Mouse (Mus musculus) heart, embryonic 13.5 days (tissue): Measurements from ENCODE around the gene Cfap52. TPM values are rescaled to one million over a fixed set of nuclear protein-coding genes. Genes with fewer than 3 reads are reported as not detected.
A peak's percentile ranks its signal among the peaks of the same experiment; 100 is the strongest.

Experiments used
- ATAC-seq: fragments of 200-750 bp; cut with Nextera tagmentation; 2 replicates; pipeline ENCODE4 v1.8.0; 2017; ENCODE audit warnings: moderate TSS enrichment; ENCODE audit not compliant: insufficient number of reproducible peaks, low FRiP score, low TSS enrichment; ENCODE audit errors: extremely low read depth
- H3K27ac ChIP-seq: fragments of 300-500 bp; sonication (generic); replicated peaks from 2 replicates; pipeline ENCODE4 v1.5.1; 2015; ENCODE audit warnings: moderate library complexity, mild to moderate bottlenecking, inconsistent platforms
- H3K27me3 ChIP-seq: fragments of 300-500 bp; sonication (generic); replicated peaks from 2 replicates; pipeline ENCODE4 v1.6.1; 2015; ENCODE audit warnings: mild to moderate bottlenecking, inconsistent platforms
- H3K36me3 ChIP-seq: fragments of 300-500 bp; sonication (generic); 2 replicates; pipeline ENCODE4 v1.6.1; 2015; ENCODE audit warnings: mild to moderate bottlenecking, inconsistent platforms
- H3K4me1 ChIP-seq: fragments of 300-500 bp; sonication (generic); 2 replicates; pipeline ENCODE4 v1.6.1; 2015; ENCODE audit warnings: inconsistent platforms
- H3K4me2 ChIP-seq: fragments of 300-500 bp; sonication (generic); 2 replicates; pipeline ENCODE4 v1.6.1; 2015; ENCODE audit warnings: inconsistent platforms, mild to moderate bottlenecking, moderate library complexity
- H3K4me3 ChIP-seq: fragments of 300-500 bp; sonication (generic); 2 replicates; pipeline ENCODE4 v1.5.1; 2015; ENCODE audit warnings: moderate library complexity, mild to moderate bottlenecking, inconsistent platforms
- H3K9ac ChIP-seq: fragments of 300-500 bp; sonication (generic); 2 replicates; pipeline ENCODE4 v1.6.1; 2015; ENCODE audit warnings: inconsistent platforms, mild to moderate bottlenecking, moderate library complexity
- H3K9me3 ChIP-seq: fragments of 300-500 bp; sonication (generic); 2 replicates; pipeline ENCODE4 v1.6.1; 2016; ENCODE audit warnings: inconsistent platforms
- WGBS: fragments of 180-500 bp; shearing (Covaris S2); methylation state at CpG from one replicate; pipeline ENCODE4 v1.1.7; 2015; ENCODE audit warnings: mixed read lengths; 5-methylcytosine and 5-hydroxymethylcytosine counted together
- polyA plus RNA-seq: library from polyadenylated mRNA; unstranded; fragments of >200 nt; fragmentation: Nextera tagmentation; extraction: Ambion mirVana; gene quantifications from 2 replicates; pipeline ENCODE4 v1.2.1, GENCODE M21; 2015

The Cfap52 gene
- polyA plus RNA-seq, result 0.29 and 0.33 TPM in 2 replicates

- no peak for ATAC-seq
Measured at GRCm38 (mm10) chr11:67965242-67965883, at the start of gene Cfap52. Cfap52 (minus strand) TSS chr11:67965651.

GRCm38 (mm10) chr11:68012207-68012606 is 46.8 kb upstream of the Cfap52 start:
- H3K27me3 ChIP-seq, result no peaks in the 10 kb centered on the region
- H3K4me1 ChIP-seq, result no peaks in the 10 kb centered on the region
- WGBS, result 73% methylated on average over 7 of the region's 7 CpGs
- no peaks in the 10 kb centered on the region for H3K9me3 ChIP-seq
- no peak overlapping the region for H3K9ac ChIP-seq
- H3K4me2 ChIP-seq, result no peak overlapping the region
- no peak for ATAC-seq
- H3K4me3 ChIP-seq, result no peak overlapping the region
- H3K27ac ChIP-seq, result no peak overlapping the region
- H3K36me3 ChIP-seq, result 0 out of 2 replicates have a peak, but pooled peaks cover 8% of the 10 kb centered on the region

More at GRCm38 (mm10) chr11:67965242-67965883, at the start of gene Cfap52:
- Histone ChIP-seq H3K9me3 (no peaks in the 10 kb centered on the region), H3K4me1 (peaks cover 23% of the 10 kb centered on the region), H3K4me3 (peak within 1 kb of the TSS; percentile 77), H3K9ac (peak within 1 kb of the TSS; percentile 88), H3K4me2 (peak within 1 kb of the TSS; percentile 97), H3K27me3 (no peaks in the 10 kb centered on the region), H3K36me3 (peaks cover 7% of the 10 kb centered on the region), H3K27ac (peak within 1 kb of the TSS; percentile 39; the same call in 1 of the 2 replicates)
- WGBS, result 5% methylated on average over 15 of the region's 15 CpGs

GRCm38 (mm10) chr11:68009377-68009776 is 43.9 kb upstream of the Cfap52 start:
- WGBS, result 71% methylated on average over 5 of the region's 5 CpGs
- no peak for ATAC-seq
- Histone ChIP-seq H3K4me3 (no peak overlapping the region), H3K4me1 (peaks cover 13% of the 10 kb centered on the region), H3K9ac (no peak overlapping the region), H3K36me3 (no peaks in the 10 kb centered on the region), H3K27me3 (no peaks in the 10 kb centered on the region), H3K27ac (no peak overlapping the region), H3K4me2 (no peak overlapping the region), H3K9me3 (no peaks in the 10 kb centered on the region)

- H3K27me3 ChIP-seq, result no peaks in the 10 kb centered on the region
- H3K4me1 ChIP-seq, result peaks cover 13% of the 10 kb centered on the region
- H3K27ac ChIP-seq, result no peak overlapping the region
- ATAC-seq, result no peak
- H3K4me3 ChIP-seq, result no peak overlapping the region
- H3K9ac ChIP-seq, result no peak overlapping the region
- H3K36me3 ChIP-seq, result no peaks in the 10 kb centered on the region
- WGBS, result 65% methylated on average over 6 of the region's 6 CpGs
- H3K9me3 ChIP-seq, result no peaks in the 10 kb centered on the region
- no peak overlapping the region for H3K4me2 ChIP-seq
Measured at GRCm38 (mm10) chr11:68007645-68008044, 42.2 kb upstream of the Cfap52 start.

GRCm38 (mm10) chr11:68006216-68006789 is 40.9 kb upstream of the Cfap52 start:
- no peak for ATAC-seq
- 38% methylated on average over 8 of the region's 8 CpGs for WGBS
- H3K4me2 ChIP-seq, result no peak overlapping the region
- H3K9ac ChIP-seq, result no peak overlapping the region
- no peaks in the 10 kb centered on the region for H3K9me3 ChIP-seq
- H3K36me3 ChIP-seq, result no peaks in the 10 kb centered on the region
- no peaks in the 10 kb centered on the region for H3K27me3 ChIP-seq
- H3K4me3 ChIP-seq, result no peak overlapping the region
- peaks cover 13% of the 10 kb centered on the region for H3K4me1 ChIP-seq
- no peak overlapping the region for H3K27ac ChIP-seq

GRCm38 (mm10) chr11:68004191-68004590 is 38.7 kb upstream of the Cfap52 start:
- H3K27ac ChIP-seq, result no peak overlapping the region
- no peak overlapping the region for H3K4me2 ChIP-seq
- H3K4me1 ChIP-seq, result peaks cover 13% of the 10 kb centered on the region
- no peaks in the 10 kb centered on the region for H3K9me3 ChIP-seq
- H3K9ac ChIP-seq, result no peak overlapping the region
- no peak overlapping the region for H3K4me3 ChIP-seq
- no peak for ATAC-seq
- no peaks in the 10 kb centered on the region for H3K36me3 ChIP-seq
- WGBS, result 22% methylated on average over 6 of the region's 6 CpGs
- H3K27me3 ChIP-seq, result no peaks in the 10 kb centered on the region

GRCm38 (mm10) chr11:67999629-68000028 is 34.2 kb upstream of the Cfap52 start:
- no peak overlapping the region for H3K4me2 ChIP-seq
- H3K27ac ChIP-seq, result no peak overlapping the region
- no peaks in the 10 kb centered on the region for H3K4me1 ChIP-seq
- H3K9ac ChIP-seq, result no peak overlapping the region
- no peak overlapping the region for H3K4me3 ChIP-seq
- WGBS, result 75% methylated on average over 5 of the region's 5 CpGs
- H3K27me3 ChIP-seq, result no peaks in the 10 kb centered on the region
- H3K9me3 ChIP-seq, result no peaks in the 10 kb centered on the region
- no peak for ATAC-seq
- H3K36me3 ChIP-seq, result peaks cover 4% of the 10 kb centered on the region; the same call in 1 of the 2 replicates

- H3K4me2 ChIP-seq, result no peak overlapping the region
- H3K4me1 ChIP-seq, result no peaks in the 10 kb centered on the region
- H3K9me3 ChIP-seq, result no peaks in the 10 kb centered on the region
- no peak overlapping the region for H3K27ac ChIP-seq
- 65% methylated on average over 3 of the region's 3 CpGs for WGBS
- H3K4me3 ChIP-seq, result no peak overlapping the region
- H3K27me3 ChIP-seq, result no peaks in the 10 kb centered on the region
- no peak for ATAC-seq
- no peak overlapping the region for H3K9ac ChIP-seq
- H3K36me3 ChIP-seq, result peaks cover 6% of the 10 kb centered on the region
Measured at GRCm38 (mm10) chr11:67998905-67999304, 33.5 kb upstream of the Cfap52 start.

GRCm38 (mm10) chr11:67995965-67996364 is 30.5 kb upstream of the Cfap52 start:
- H3K4me1 ChIP-seq, result no peaks in the 10 kb centered on the region
- H3K27ac ChIP-seq, result no peak overlapping the region
- no peak overlapping the region for H3K9ac ChIP-seq
- H3K36me3 ChIP-seq, result peaks cover 12% of the 10 kb centered on the region
- 78% methylated on average over 4 of the region's 4 CpGs for WGBS
- no peak overlapping the region for H3K4me2 ChIP-seq
- H3K27me3 ChIP-seq, result no peaks in the 10 kb centered on the region
- no peak for ATAC-seq
- no peak overlapping the region for H3K4me3 ChIP-seq
- no peaks in the 10 kb centered on the region for H3K9me3 ChIP-seq

- WGBS, result 79% methylated on average over 4 of the region's 4 CpGs
Measured at GRCm38 (mm10) chr11:67991240-67991639, 25.8 kb upstream of the Cfap52 start.

GRCm38 (mm10) chr11:67983564-67983963 is 18.1 kb upstream of the Cfap52 start:
- 79% methylated on average over 6 of the region's 6 CpGs for whole genome bisulfite sequencing
- Histone ChIP-seq H3K9me3 (no peaks in the 10 kb centered on the region), H3K27me3 (no peaks in the 10 kb centered on the region), H3K27ac (no peak overlapping the region), H3K9ac (no peak overlapping the region), H3K4me3 (no peak overlapping the region), H3K36me3 (peaks cover 26% of the 10 kb centered on the region), H3K4me2 (no peak overlapping the region), H3K4me1 (peaks cover 6% of the 10 kb centered on the region; the same call in 1 of the 2 replicates)
- no peak for ATAC-seq

More at GRCm38 (mm10) chr11:67991240-67991639, 25.8 kb upstream of the Cfap52 start:
- Histone ChIP-seq H3K9ac (no peak overlapping the region), H3K27ac (no peak overlapping the region), H3K36me3 (peaks cover 17% of the 10 kb centered on the region), H3K4me3 (no peak overlapping the region), H3K4me1 (0 out of 2 replicates have a peak, but pooled peaks cover 3% of the 10 kb centered on the region), H3K27me3 (no peaks in the 10 kb centered on the region), H3K4me2 (no peak overlapping the region), H3K9me3 (no peaks in the 10 kb centered on the region)
- no peak for ATAC-seq

GRCm38 (mm10) chr11:67975252-67975651 is 9.8 kb upstream of the Cfap52 start:
- 3% methylated on average over 2 of the region's 2 CpGs for WGBS
- no peak for ATAC-seq
- Histone ChIP-seq H3K4me3 (no peak overlapping the region), H3K9ac (no peak overlapping the region), H3K36me3 (peaks cover 39% of the 10 kb centered on the region), H3K4me1 (peaks cover 15% of the 10 kb centered on the region), H3K4me2 (no peak overlapping the region), H3K9me3 (no peaks in the 10 kb centered on the region), H3K27ac (no peak overlapping the region), H3K27me3 (no peaks in the 10 kb centered on the region)
